Mouse (Mus musculus) thymus, postnatal 4 days (tissue): ENCODE measurements around the gene Kdm4b.

Experiments used
- DNase-seq: peaks from one replicate; pipeline ENCODE4 v3.0.0; 2021

Gene Kdm4b

DNA sequence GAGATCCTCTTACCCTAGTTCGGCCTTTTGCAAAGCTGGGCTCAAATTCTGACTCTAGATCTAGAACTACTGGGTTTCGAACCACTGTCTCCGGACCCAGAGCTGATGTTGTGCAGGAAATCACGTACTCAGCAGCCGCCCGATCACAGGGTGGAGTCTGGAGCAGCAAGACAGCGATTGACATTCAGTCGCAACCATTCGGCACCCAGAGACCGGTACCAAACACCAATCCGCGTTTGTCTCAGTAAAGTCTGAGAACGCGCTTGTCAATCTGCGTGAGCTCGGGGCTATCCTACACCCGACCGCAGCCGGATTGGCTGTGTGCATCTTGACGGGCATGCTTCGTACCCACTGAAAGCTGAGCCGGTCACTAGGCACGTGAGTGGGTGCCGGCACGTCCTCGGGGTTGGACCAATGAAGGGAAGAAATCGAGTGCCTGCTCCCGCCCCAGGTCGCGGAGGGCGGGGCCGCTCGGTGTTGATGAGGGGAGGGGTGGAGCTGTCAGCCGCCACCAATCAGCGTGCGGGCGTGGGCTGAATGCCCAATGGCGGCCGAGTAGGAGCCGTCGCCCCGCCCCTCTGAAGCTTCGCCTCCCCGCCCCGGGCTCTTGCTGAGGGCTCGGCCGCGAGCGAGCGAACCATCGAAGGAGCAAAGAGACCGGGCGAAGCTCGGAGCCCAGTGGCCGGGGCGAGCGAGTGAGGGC lies at the start of gene Kdm4b:
TSS of gene Kdm4b (plus strand) at position 613 of the 703 bp plus-strand sequence.
- DNase-seq, result peak; percentile 99

DNA sequence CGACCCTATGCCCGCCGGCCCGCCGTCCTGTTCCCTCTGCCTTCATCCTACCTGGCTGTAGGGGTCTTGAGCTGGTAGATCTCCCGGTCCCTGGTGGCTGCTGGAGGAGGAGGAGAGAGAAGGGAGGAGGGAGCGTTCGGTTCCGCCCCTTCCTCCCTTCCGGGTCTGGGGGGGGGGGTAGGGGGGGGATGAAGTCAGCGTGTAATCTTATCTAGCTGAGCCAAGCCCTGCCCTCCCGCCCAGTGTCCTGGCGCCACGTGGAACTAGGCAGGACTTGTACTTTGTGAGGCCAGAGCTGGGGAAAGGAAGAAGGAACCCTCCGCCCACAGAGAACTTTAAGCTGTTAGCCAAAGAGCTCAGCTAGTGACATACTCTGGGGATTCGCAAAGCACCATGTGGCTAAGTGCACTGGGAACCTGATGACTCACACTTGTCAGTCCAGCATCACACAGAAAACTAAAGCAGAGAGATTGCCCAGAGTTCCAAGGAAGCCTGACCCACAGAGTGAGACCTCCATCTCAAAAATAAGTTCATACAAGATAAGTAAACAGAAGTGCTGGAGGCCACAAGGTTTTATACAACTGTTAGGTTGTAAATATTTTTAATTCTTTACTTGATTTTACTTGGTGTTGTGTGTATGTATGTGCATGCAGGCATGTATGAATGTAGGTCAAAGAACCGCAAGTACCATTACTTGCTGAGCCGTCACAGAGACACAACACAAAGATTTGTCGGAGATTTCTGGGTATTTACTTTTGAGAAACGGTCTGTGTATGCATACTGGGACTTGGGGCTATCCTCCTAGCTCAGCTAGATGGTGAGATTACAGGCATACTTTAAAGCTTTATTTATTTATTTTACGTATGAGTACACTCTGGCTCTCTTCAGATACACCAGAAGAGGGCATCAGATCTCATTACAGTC lies 49.0 kb upstream of the Kdm4b start, which contains the start of gene Ticam1:
TSS of gene Ticam1 (minus strand) at position 144 of the 924 bp plus-strand sequence.
- DNase-seq, result peak; percentile 69

DNA sequence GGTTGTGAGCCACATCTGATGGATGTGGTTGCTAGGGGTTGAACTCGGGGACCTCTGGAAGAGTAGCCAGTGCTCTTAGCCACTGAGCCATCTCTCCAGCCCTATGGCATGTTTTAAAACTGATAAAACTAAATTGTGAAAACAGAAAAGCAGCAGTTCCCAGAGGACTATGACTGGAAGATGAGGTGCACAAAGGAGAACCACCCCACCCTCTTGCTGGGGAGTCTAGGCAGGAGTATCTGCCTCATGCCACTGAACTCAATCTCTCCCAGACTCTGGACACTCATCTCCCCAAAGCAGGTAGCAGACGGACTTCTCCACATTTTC lies 48.3 kb upstream of the Kdm4b start:
- DNase-seq, result no peak

DNA sequence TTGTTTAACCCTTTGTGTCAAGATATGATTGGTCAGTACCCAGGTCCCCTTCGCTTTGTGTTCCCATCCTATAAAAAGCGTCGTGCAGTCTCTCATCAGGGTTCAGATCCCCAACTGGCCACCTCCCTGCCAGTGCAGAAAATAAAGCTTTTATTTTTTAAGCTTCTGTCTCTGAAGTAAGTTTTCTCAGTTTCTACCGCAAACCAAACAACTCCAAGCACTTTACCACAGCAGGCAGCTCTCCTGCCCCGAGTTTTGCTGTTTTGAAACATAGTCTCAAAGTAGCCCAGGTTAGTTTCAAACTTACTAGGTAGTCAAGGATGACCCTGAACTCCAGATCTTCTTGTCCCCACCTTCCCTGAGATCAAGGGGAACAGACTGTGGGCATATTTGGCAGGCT lies 47.5 kb upstream of the Kdm4b start:
- no peak for DNase-seq

DNA sequence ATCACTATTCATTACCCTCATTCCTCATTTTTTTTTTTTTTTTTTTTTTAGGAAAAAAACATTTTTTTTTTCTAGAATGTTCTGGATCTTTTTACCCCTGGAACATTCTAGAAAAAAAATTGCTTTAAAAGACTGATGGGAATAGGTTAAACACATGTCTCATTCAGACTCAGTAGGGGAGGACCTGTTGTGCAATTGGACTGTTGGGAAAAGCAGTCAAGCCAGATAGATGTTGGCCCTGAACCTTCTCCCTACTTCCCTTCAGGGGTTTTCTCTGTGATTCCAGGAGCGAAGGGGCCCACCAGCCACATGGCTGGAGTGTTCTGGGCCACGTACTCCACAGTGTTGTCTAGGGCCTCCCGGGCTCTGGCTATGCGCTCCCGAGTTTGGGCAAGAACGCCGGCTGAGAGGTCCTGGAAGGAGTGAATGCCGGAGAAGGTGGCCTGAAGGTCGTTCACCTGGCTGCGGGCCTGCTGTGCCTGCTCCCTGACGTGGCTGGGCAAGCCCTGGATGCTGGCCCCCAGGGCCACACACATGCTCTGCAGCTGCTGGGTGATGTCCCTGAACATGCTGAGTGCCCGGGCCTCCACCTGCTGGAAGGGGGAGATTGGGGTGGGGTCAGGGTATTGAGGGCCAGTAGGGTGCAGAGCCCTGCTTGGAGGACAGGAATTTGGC lies 46.2 kb upstream of the Kdm4b start:
- no peak for DNase-seq

DNA sequence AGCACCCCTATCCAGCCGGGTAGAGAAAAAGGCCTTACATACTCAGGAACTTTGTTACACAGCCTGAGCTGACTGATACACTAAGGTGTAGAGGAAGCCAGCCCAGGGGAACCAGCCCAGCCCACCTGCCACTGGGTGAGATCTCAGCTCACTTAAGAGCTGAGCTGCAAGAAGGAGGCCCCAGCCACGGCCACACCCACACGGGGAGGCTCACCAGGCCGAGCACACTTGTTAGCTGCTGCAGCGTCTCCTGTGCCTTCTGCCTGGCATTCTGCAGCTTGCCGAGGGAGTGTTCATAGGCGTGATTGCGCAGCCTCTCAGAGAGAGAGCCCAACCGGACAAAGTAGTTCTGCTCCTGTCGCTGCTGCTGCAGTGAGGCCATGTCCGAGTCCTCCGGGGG lies 44.7 kb upstream of the Kdm4b start:
- DNase-seq, result no peak

DNA sequence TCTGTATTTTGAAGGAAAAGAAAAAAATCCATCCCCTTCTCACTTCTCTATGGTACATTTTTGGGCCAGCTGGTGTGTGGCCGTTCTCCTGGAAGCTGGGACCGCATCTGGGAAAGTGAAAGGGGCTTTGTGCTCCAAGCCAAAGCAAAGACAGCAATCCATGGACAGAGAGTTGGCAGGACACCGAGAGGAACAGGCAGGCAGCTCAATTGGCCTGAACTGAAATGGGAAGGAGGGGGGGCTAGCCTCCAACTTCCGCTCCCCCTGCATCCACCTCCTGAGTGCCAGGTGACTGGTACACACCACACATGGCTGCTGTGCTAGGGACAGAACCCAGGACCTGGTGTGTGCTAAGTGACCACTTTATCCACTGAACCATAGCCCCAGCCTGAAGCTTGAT lies 43.1 kb upstream of the Kdm4b start:
- DNase-seq, result no peak

DNA sequence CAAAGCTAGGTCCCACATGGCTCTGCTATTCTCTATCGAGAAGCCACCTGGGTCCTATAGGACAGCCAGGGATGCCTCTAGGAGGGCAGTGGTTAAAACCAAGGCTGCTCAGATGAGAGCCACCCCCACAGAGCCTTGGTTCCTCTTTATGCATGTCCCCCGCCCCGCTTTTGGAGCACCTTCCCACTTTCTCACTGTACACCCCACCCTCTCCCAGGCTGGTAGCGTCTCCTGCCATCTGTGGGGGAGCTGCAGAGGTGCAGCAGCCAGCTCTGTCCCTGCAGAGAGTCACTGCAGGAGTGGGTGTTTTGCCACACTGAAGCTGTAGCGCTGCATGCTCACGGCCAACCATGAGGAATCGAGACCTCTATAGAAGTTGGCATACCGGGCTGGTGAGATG lies 42.5 kb upstream of the Kdm4b start:
- no peak for DNase-seq

DNA sequence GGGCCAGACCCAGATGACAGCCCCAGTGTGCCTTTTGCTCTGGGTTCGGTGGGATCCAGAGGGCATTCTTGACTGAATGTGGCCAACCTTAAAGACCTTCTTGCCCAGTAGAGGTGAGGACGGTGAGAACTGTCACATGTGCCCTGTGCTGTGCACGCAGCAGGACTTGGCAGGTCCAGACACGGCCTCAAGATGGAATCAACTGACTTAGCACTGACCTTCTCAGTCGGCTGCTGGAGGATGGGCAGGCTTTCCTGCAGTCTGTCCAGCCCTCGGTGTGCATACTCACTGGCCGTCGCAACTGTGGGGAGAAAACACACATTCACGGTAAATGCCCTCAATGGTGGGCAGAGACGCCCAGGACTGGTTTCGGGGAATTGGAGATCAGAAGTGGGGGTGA lies 39.9 kb upstream of the Kdm4b start:
- DNase-seq, result no peak

DNA sequence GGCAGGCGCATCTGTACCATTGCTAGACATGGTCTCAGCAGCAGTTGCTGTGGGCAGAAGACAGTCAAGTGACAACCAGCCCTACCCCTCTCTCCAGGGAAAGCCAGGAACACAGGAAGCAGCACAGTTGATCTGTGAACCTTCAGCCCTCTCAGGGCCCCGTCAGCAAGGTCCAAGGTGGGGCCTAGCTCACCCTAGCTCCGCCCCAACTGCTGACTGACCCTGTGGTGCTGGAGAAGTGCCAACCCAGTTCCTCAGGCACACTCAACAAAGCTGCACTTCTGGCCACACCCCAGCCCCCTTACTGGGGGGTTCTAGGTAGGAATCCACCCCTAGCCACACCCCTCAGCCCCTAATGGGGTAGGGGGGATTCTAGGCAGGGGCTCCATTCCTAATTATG lies 38.0 kb upstream of the Kdm4b start:
- no peak for DNase-seq

DNA sequence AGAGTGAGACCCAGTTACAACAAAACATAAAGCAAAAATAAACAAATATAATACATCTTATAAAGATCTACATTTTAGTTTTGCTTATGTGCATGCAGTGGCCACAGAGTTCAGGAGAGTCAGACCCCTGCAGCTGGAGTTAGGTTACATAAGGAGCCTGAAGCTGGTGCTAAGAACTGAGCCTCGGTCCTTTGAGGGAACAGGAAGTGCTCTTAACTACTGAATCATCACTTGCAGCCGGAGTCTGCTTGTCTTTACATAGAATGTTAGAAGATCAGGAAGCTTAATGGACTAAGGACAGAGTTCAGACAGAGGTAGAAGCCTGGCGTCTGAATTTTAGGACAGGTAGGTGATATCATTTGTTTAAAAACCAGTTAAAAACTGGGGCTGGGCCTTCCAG lies 37.0 kb upstream of the Kdm4b start:
- DNase-seq, result no peak

DNA sequence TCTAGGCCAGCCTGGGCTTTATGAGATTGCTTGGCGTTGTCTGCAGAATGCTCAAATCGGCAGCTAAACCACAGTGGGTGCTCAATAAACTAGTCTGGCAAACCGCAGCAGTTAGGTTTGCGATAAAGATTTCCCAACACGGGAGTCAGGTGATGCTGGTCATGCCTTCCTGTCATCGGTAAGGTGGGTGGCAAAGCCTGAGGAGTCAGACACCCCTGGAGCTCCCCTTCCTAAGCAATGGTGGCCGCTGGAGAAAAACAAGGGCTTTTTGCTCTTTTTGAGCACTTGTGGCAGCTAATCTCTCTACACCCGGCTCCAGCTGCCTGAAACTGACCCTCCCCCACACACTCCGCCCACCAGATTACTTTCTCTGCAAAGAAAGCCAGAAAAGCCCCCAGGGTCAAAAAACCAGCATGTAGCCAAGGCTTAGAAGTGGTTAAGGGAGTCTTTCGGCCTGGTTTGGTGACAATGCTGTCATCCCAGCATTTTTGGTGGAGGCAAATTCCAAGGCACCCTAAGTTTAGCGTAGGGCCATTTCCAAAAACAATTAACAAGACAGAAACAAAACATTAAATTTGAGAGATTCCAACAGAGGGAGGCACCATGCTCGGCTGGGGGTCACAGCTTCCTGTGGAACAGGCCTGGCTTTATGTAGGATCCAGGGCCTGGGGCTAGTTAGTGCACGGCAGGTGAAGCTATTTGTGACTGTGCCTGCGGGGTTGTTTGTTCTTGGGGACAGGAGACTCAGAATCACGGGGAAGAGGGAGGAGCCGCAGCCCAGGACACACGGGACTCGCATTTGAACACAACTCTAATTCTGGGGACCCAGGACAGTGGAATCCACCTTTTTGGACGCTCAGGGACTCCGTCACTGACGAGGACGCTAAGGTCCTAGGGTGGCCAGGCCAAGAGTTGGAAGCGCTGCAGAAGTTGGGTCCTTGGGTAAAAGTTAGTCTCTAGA lies 36.2 kb upstream of the Kdm4b start:
- DNase-seq, result peak; percentile 69

DNA sequence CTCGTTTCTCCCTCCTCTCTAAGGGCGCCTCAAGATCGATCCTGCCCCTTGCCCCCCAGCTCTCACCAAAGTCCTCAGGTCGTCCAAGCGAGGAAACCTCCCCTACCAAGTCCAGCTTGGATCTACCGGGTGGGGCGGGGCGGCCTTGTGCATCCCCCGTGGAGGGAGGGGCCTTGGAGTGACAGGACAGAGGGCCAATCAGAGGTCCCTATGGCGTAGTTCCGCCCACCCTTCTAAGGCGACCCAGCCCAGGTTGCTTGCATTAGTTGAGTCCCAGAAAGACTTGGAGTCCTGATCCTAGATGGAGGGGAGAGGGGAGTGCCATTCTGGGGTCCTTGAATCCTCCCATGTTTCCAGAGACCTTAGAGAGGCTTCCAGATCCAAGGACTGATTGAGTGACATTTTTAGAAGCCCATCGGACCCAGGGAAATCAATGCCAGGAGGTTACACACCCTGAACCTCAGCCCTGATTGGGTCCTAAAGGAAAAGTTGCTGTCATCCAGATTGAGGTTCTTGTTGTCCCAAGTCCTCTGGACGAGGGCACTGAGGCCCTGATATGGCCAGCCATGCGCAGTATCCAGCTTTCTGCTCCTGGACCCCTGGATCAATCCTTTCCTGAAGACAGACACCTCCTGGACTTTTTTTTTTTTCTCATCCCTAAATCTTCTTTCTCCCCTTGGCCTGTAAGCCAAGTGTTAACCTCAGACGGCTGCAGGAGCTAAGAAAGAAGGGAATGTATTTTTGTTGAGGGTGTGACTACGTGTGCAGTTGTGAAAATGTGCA lies 35.3 kb upstream of the Kdm4b start:
- DNase-seq, result peak; percentile 99

DNA sequence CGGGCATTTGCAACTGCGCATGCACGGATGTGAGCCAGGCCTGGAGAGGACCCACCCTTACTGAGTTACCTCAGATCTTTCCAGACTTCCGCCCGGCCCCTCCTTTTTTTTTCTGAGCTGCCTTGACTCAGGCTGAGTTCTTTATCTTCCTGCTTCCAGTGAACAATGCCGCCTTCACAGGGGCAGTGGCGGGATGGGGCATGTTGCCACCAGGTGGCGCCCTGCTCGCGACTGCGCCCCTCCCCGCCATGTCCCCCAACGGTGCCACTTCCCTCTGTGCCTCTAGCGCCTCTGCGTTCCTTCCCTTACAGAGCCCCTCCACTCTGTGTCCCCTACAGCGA lies 34.7 kb upstream of the Kdm4b start:
- DNase-seq, result peak; percentile 98

DNA sequence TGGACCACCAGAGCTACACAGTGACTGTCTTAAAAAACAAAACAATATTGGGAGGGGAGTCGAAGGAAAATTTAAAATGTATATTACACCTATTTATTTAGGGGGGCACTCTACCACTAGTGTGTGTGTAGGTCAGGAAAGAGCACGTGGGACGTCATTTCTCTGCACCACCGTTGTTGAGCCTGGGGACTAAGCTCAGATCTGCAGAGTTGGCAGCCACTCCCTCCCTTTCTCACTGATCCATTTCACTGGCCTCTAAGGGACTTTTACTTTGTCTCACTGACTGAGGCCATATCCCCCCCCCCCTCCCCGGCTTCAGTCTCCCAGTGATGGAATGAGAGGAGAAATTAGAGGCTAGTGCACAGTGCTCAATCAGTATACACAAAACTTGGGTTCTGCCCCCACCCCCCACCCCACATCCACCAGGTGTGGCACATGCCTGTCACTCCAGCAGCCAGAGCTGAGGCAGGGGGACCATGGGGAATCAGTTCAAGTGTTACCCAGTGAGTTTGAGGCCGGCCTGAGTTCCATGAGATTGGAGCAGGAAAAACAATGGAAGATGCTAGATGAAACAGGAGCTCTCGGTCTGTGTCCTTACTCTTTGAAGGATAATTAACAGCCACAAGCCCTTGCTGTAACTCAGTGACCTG lies 33.9 kb upstream of the Kdm4b start:
- DNase-seq, result peak; percentile 70

DNA sequence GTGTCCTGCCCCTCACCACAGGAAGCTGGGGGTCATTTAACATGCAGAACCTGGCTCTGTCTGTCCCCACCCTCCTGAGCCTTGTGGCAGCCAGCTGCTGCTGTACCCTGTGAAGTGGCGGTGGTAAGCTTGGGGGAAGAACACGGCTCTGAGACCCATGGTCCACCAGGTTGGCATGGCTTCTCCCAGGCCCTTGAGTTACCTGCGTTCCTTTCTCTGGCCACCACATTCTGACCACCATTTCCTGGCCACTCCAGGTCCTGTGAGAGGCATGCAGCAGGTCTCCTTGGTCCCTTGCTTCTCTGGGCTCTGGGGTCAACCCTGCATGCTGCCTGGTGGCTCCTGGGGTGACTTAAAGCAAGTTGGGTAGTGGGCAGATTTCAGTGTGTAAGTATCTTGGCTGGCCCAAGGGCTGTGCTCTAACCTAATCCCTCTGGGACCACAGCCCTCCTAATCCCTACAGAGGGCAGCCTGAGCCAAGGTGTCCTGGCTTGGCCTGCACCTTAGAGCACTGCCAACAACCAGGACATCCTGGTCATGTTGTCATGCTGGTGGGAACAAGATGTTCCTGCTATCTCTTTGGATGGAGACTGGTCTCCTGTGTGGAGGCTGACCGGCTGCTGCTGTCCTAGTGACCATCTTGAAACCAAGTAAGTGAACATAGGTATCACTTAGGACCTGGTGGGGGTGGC lies 33.2 kb upstream of the Kdm4b start, which contains the start of gene Plin3:
TSS of gene Plin3 (minus strand) at position 343 of the 692 bp plus-strand sequence.
- DNase-seq, result peak; percentile 67

DNA sequence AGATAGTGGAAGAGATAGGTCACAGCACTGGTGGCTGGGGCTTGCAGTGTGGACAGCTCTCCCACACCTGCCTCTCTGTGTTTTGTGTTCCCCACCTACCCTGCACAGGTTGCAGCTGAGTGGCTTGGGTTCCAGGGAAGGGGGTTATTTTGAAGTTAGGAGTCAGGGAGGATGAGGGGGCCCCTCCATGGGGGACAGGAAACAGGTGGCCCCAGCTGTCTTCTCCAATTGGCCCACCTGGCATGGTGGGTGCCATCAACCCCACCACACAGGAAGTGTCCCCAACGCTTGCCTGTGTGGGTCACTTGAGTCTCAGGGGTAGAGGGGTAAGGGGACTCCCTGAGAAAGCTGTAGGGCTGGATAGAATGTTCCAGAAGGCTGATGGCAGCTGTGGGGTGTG lies 32.6 kb upstream of the Kdm4b start:
- DNase-seq, result peak; percentile 82

DNA sequence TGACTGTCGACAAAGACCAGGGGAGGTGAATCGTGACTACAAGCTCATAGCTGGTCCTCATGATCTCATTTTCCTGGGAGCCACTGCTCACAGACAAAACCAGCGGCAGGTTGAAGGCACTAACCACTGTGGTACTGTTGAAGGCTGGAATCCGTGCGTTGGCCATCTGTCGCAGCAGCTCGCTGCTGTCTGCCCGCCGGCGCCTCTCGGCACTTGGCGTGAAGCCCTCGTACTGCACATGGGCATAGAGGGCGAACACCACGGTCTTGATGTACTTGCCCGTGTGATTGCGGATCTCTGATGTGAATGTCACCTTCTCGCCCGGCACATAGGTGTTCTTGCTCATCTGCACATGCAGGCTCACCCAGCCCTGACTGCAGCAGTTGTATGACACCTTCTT lies 31.6 kb upstream of the Kdm4b start:
- peak; percentile 54 for DNase-seq

DNA sequence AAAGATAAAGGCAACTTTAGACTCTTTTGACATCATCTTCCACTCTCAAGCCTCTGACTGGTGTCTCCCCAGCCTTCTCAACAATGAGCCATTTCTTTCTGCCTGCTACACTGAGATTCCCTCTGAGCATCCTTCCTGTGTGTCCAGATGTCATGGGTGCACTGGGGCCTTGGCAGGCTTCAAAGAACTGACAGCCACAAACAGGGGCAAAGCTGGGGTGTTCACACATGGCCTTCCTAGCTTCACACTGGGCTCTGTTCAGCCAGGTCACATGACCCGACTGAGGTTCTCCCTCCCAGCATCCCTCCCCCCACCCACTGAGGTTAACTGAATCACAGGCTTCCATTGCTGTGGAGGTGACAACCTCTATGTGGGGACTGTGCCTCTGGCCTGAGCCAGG lies 29.7 kb upstream of the Kdm4b start:
- DNase-seq, result peak; percentile 47

DNA sequence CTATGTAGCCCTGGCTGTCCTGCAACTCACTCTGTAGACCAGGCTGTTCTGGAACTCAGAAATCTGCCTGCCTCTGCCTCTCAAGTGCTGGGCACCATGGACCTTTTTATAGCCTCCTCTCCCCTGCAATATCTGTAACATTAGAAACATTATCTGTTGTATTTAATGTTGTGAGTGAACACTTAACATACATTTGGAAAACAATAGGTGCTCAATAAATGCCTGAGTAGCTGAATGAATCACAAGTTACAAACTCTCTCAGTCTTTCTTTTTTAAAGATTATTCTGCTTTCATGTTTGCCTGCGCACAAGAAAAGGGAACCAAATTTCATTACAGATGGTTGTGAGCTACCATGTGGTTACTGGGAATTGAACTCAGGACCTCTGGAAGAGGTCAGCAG lies 27.6 kb upstream of the Kdm4b start:
- no peak for DNase-seq

DNA sequence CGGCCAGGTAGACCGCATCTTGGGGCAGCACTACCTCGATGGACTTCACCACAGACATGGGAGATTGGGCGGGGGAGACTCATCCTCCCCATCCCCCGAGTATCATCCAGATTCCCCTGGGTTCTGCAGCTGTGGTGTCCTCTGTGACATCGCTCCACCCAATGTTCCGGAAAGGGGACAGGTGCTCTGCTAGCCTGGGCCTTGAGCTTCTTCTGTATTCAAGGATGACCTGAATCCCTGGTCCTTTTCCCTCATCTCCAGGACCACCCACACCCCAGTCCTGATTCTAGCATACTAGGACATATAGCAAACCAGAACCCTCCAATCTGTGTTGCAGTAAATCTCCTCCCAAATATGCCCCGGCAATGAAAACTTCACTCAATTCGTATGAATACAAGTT lies 25.7 kb upstream of the Kdm4b start, which contains the start of gene Arrdc5:
TSS of gene Arrdc5 (minus strand) at position 101 of the 400 bp plus-strand sequence.
- DNase-seq, result no peak
